Mouse (Mus musculus): ENCODE measurements at regions not wholly inside any gene's neighbourhood (a gene's known extent, or its start where the extent isn't known, plus 50 kb on each side); places are given as distances from the start of the nearest gene placed in this dataset.

DNA sequence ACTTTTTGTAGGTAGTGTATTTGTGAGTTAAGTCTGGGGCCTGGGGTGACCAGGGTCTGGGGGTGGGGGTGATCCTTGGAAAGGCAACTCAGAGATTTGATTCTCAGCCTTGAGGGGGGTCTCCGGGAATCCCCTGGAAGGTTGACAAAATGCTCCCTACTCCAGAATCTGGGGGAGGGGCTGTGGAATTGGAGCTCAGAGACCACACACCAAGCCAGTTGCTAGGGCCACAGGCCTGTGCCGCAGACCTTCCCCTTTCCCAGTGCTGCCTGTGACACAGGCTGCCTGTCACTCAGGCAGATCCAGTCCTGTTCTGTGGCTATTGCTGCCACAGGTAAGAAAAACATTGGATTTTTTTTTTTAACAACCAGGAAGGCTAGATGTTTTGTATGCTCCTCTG, 89.0 kb upstream of the Ercc6l2 start:
- no peak overlapping the region for H3K4me2 ChIP-seq (replicated peaks)
- WGBS, result 7% methylated on average over 2 of the region's 2 CpGs
- H3K4me3 ChIP-seq, result no peak overlapping the region
- 0 out of 2 replicates have a peak overlapping the region, but pooled peaks have one; percentile 13 for H3K9ac ChIP-seq
- H3K27ac ChIP-seq, result peak overlapping the region; percentile 44; the same call in 1 of the 2 replicates
- no peaks in the 10 kb centered on the region for H3K9me3 ChIP-seq
- no peaks in the 10 kb centered on the region for H3K27me3 ChIP-seq
- peaks cover 41% of the 10 kb centered on the region for H3K4me1 ChIP-seq
- no peaks in the 10 kb centered on the region for H3K36me3 ChIP-seq
- ATAC-seq (ENCODE audit: low FRiP score, low read depth), result no peak; the same call in 1 of the 2 replicates

DNA sequence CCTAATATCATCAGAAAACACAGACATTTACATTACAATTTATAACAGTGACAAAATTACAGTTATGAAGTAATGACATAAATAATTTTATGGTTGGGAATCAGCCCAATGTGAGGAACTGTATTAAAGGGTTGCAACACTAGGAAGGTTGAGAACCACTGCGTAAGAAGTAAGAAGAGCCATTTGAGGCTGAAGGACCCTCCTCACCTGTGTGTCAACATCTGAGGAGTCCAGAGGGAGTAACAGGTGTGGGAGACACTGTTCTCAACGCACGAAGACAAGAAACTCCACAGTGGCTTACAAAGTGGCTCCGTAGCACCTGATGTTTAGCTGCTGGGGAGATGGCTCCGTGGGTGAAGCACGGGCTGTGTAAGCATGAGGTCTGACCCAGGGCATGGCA, 88.5 kb upstream of the Ercc6l2 start:
- WGBS, result 75% methylated on average over 6 of the region's 6 CpGs
- Histone ChIP-seq H3K9me3 (no peaks in the 10 kb centered on the region), H3K27me3 (no peaks in the 10 kb centered on the region), H3K4me3 (no peak overlapping the region), H3K27ac (peak overlapping the region; percentile 15; the same call in 1 of the 2 replicates), H3K4me1 (peaks cover 41% of the 10 kb centered on the region), H3K4me2 (replicated peaks) (no peak overlapping the region), H3K36me3 (no peaks in the 10 kb centered on the region), H3K9ac (no peak overlapping the region)
- no peak for ATAC-seq (ENCODE audit: low FRiP score, low read depth)

- 45% methylated on average over 5 of the region's 5 CpGs for WGBS
These were observed 79.3 kb upstream of the Ercc6l2 start for GRCm38 (mm10) chr13:63735739-63736138.

GRCm38 (mm10) chr13:63741879-63742278, 73.2 kb upstream of the Ercc6l2 start:
- Histone ChIP-seq H3K4me3 (no peak overlapping the region), H3K27me3 (no peaks in the 10 kb centered on the region), H3K27ac (no peak overlapping the region), H3K4me1 (no peaks in the 10 kb centered on the region), H3K36me3 (no peaks in the 10 kb centered on the region), H3K9me3 (peaks cover 3% of the 10 kb centered on the region; the same call in 1 of the 2 replicates), H3K9ac (no peak overlapping the region), H3K4me2 (replicated peaks) (no peak overlapping the region)
- no peak for ATAC-seq (ENCODE audit: low FRiP score, low read depth)
- 52% methylated on average over 2 of the region's 2 CpGs for WGBS

More at GRCm38 (mm10) chr13:63735739-63736138, 79.3 kb upstream of the Ercc6l2 start:
- peaks cover 6% of the 10 kb centered on the region; the same call in 1 of the 2 replicates for H3K9me3 ChIP-seq
- H3K4me3 ChIP-seq, result no peak overlapping the region
- no peaks in the 10 kb centered on the region for H3K27me3 ChIP-seq
- no peak for ATAC-seq (ENCODE audit: low FRiP score, low read depth)
- no peak overlapping the region for H3K4me2 ChIP-seq (replicated peaks)
- H3K9ac ChIP-seq, result no peak overlapping the region
- no peaks in the 10 kb centered on the region for H3K36me3 ChIP-seq
- peaks cover 4% of the 10 kb centered on the region; the same call in 1 of the 2 replicates for H3K4me1 ChIP-seq
- H3K27ac ChIP-seq, result no peak overlapping the region

DNA sequence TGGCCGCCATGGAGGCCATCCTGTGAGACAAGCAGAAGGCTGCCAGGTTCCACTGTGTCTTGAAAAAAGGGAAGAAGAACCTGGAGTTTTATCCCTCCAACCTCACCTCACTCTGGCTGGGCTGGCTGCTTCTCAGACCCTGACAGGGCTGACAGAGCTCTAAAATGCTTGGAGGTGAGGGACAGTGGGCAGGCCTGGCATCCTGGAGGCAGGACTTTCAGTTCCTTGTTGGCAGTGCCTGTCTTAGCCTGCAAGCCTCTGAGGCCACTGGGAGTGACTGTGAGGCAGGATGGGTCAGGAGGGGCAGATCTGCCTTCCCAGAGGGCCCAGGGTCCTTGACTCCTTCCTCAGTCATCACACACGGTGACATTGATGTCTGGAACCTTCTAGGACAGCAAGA, 66.3 kb upstream of the Ercc6l2 start:
- Histone ChIP-seq H3K9me3 (0 out of 2 replicates have a peak, but pooled peaks cover 3% of the 10 kb centered on the region), H3K4me3 (no peak overlapping the region), H3K9ac (no peak overlapping the region), H3K27ac (no peak overlapping the region), H3K27me3 (no peaks in the 10 kb centered on the region), H3K4me2 (replicated peaks) (no peak overlapping the region), H3K4me1 (no peaks in the 10 kb centered on the region), H3K36me3 (no peaks in the 10 kb centered on the region)
- 91% methylated on average over 2 of the region's 2 CpGs for WGBS
- no peak for ATAC-seq (ENCODE audit: low FRiP score, low read depth)

DNA sequence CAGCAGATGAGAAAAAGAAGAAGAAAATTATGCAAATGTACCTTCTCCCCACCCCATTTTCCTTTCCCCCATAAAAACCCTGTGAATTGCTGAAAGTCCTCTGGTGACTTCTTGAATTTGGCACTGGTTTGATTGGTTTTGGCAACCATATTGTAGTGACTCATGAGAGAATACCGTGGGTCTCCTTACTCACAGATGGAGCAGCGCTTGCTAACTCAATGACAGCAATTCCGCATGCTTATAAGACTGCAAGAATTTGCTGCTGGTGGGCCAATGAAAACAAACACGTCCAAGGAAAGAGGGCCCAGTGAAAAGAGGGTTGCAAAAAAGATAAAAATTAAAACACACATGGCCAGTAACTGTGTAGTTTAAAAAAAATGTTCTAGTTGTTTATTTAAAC, 65.0 kb upstream of the Ercc6l2 start:
- no peaks in the 10 kb centered on the region for H3K36me3 ChIP-seq
- H3K27me3 ChIP-seq, result no peaks in the 10 kb centered on the region
- no peak overlapping the region for H3K4me3 ChIP-seq
- no peak overlapping the region for H3K27ac ChIP-seq
- no peaks in the 10 kb centered on the region for H3K4me1 ChIP-seq
- H3K9me3 ChIP-seq, result 0 out of 2 replicates have a peak, but pooled peaks cover 3% of the 10 kb centered on the region
- H3K9ac ChIP-seq, result no peak overlapping the region
- H3K4me2 ChIP-seq (replicated peaks), result no peak overlapping the region
- ATAC-seq (ENCODE audit: low FRiP score, low read depth), result 0 out of 2 replicates have a peak, but pooled peaks have one; percentile 61
- 65% methylated on average over 4 of the region's 4 CpGs for WGBS

GRCm38 (mm10) chr13:63751196-63751595, 63.8 kb upstream of the Ercc6l2 start:
- 62% methylated on average over 2 of the region's 2 CpGs for WGBS
- no peak for ATAC-seq (ENCODE audit: low FRiP score, low read depth)
- Histone ChIP-seq H3K9ac (no peak overlapping the region), H3K9me3 (0 out of 2 replicates have a peak, but pooled peaks cover 3% of the 10 kb centered on the region), H3K4me3 (no peak overlapping the region), H3K27me3 (no peaks in the 10 kb centered on the region), H3K36me3 (no peaks in the 10 kb centered on the region), H3K27ac (no peak overlapping the region), H3K4me1 (no peaks in the 10 kb centered on the region), H3K4me2 (replicated peaks) (no peak overlapping the region)

- Histone ChIP-seq H3K4me3 (no peak overlapping the region), H3K9me3 (peaks cover 10% of the 10 kb centered on the region; the same call in 1 of the 2 replicates), H3K27me3 (no peaks in the 10 kb centered on the region), H3K4me1 (no peaks in the 10 kb centered on the region), H3K36me3 (no peaks in the 10 kb centered on the region), H3K4me2 (replicated peaks) (no peak overlapping the region), H3K27ac (no peak overlapping the region), H3K9ac (no peak overlapping the region)
- 60% methylated on average over 5 of the region's 5 CpGs for WGBS
- no peak for ATAC-seq (ENCODE audit: low FRiP score, low read depth)
These were observed 58.0 kb upstream of the Ercc6l2 start for GRCm38 (mm10) chr13:63757061-63757460.

DNA sequence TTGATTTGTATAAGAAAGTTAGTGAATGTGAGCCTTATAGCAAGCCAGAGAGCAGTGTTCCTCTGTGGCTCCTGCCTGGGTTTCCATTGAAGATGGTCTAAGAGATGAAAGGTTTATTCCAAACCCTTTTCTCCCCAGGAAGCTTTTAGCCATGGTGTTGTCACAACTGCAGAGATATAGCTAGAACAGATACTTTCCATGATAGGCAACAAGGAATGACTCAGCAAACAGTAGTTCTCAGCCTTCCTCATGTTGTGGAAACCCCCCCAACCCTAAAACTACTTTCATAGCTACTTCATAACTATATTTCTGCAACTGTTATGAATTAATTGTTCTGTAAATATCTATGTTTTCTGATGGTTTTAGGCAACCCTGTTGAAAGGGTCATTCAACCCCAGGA, 53.5 kb upstream of the Ercc6l2 start:
- no peaks in the 10 kb centered on the region for H3K36me3 ChIP-seq
- H3K4me3 ChIP-seq, result no peak overlapping the region
- no peak overlapping the region for H3K9ac ChIP-seq
- no peak for ATAC-seq (ENCODE audit: low FRiP score, low read depth)
- peaks cover 10% of the 10 kb centered on the region; the same call in 1 of the 2 replicates for H3K4me1 ChIP-seq
- H3K27me3 ChIP-seq, result no peaks in the 10 kb centered on the region
- H3K9me3 ChIP-seq, result peaks cover 9% of the 10 kb centered on the region; the same call in 1 of the 2 replicates
- no peak overlapping the region for H3K27ac ChIP-seq
- H3K4me2 ChIP-seq (replicated peaks), result no peak overlapping the region

Measured in limb, embryonic 13.5 days (tissue).